Mouse (Mus musculus) ovary, postnatal 14 days (tissue): ENCODE results near the gene Sf3a2.

Experiments
- DNase-seq: peaks from one replicate; pipeline ENCODE4 v3.0.0; 2022; ENCODE audit warnings: low spot score

Gene Sf3a2

GRCm38 (mm10) chr10:80775731-80776130 lies 22.3 kb upstream of the Sf3a2 start:
- DNase-seq: no peak

DNA sequence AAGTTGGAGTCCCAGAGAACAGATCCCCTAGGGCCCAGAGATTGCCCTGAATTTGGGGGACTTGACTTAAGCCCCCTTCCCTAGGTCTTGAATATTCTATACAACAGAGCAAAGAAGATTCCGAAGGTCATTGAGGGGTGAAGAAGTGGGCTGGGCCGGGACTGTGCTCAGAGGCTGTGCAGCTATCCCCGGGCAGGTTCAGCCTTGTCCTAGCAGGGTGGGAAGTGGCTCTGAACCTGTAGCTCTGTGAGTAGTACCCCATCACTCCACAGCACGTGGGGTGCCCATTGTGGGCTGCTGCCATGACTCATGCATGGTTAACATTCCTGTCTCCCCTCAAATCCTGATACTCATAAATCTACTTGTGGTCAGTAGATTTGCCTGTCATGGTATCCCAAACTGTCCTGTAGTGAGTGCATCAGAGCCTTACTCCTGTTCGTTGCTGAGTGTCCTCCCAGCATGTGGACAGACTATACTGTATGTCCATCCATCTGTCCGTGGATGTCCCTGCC lies 21.6 kb upstream of the Sf3a2 start:
- no peak for DNase-seq

- no peak for DNase-seq
Measured at GRCm38 (mm10) chr10:80777123-80777522, 20.9 kb upstream of the Sf3a2 start.

GRCm38 (mm10) chr10:80779565-80779964 lies 18.4 kb upstream of the Sf3a2 start:
- no peak for DNase-seq

DNA sequence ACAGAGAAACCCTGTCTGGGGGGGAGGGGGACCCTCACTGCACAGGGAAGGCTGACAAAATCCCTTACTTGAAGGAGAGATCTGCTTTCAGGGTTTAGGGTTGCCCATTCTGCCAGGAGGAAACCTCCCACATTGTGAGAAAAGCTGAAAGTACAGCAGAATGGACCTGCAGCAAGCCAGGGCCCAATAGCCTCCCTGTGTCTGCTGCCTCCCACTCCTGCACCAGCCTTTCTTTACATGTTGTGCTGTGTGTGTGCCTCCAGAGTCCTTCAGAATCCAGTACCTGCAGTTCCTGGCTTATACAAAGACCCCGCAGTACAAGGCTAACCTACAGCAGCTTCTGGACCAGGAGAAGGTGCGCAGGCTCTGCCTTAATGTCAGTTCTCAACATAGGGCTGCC lies 13.7 kb upstream of the Sf3a2 start:
- no peak for DNase-seq

GRCm38 (mm10) chr10:80784871-80785270 lies 13.1 kb upstream of the Sf3a2 start:
- no peak for DNase-seq

DNA sequence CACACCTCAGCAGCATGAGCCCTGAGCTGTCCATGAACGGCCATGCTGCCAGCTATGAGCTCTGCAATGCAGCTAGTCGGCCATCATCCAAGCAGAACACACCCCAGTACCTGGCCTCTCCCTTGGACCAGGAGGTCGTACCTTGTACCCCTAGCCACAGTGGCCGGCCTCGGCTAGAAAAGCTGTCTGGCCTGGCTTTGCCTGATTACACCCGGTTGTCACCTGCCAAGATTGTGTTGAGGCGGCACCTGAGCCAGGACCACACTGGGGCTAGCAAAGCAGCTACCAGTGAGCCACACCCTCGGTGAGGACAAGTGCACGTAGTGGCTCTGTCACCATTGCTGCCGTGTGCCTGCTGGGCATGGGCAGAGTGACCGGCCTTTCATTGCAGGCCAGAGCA lies 12.0 kb upstream of the Sf3a2 start:
- DNase-seq: no peak

- DNase-seq: no peak
Measured at GRCm38 (mm10) chr10:80787517-80787916, 10.5 kb upstream of the Sf3a2 start.

DNA sequence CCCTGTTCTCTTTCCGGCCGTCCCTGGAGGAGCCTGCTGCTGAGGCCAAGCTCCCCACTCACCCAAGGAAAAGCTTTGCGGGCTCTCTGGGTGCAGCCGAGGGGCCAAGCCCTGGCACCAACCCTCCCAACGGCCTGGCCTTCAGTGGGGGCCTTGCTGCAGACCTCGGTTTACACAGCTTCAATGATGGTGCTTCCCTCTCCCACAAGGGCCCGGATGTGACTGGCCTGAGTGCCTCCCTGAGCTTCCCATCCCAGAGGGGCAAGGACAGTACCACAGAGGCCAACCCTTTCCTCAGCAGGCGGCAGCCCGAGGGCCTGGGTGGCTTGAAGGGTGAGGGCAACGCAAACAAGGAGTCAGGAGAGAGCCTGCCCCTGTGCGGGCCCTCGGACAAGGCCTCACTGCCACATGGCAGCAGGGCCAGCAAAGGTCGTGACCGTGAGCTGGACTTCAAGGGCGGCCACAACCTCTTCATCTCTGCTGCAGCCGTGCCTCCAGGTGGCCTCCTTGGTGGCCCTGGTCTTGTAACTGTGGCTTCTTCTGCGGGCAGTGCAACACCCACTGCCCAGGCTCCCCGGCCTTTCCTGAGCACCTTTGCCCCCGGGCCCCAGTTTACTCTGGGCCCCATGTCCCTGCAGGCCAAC lies 7.1 kb upstream of the Sf3a2 start:
- DNase-seq: no peak

DNA sequence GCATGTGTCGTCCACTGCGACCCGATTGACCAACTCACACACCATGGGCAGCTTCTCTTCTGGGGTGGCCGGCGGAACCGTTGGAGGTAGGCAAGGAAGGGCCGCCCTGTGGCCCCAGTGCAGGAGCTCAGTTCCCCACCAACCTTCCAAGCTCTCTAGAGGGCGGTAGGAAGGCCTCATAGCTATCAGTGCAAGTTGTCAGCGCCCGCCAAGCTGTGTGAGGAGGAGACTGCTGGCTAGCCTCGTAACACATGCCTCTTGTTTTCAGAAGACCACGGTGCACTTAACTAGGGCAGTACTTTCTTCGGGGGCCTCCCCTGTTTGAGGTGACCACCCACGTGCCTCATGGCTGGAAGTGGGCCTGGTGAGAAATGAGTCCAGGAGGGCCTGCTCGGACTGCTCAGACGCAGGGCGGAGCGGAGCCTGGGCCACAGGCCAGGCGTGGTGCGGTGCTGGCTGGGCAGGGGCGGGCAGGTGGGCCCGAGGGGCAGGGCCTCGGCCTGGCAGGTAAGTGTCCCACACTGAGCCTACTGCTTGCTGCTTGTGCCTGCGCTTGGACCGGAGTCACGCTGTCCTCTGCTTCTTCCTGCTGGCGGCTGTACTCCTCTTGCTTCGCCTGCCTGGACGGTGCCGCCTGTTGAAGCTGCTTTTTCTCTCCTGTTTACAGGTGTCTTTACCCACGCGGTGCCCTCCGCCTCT lies 6.4 kb upstream of the Sf3a2 start:
- DNase-seq: no peak

DNA sequence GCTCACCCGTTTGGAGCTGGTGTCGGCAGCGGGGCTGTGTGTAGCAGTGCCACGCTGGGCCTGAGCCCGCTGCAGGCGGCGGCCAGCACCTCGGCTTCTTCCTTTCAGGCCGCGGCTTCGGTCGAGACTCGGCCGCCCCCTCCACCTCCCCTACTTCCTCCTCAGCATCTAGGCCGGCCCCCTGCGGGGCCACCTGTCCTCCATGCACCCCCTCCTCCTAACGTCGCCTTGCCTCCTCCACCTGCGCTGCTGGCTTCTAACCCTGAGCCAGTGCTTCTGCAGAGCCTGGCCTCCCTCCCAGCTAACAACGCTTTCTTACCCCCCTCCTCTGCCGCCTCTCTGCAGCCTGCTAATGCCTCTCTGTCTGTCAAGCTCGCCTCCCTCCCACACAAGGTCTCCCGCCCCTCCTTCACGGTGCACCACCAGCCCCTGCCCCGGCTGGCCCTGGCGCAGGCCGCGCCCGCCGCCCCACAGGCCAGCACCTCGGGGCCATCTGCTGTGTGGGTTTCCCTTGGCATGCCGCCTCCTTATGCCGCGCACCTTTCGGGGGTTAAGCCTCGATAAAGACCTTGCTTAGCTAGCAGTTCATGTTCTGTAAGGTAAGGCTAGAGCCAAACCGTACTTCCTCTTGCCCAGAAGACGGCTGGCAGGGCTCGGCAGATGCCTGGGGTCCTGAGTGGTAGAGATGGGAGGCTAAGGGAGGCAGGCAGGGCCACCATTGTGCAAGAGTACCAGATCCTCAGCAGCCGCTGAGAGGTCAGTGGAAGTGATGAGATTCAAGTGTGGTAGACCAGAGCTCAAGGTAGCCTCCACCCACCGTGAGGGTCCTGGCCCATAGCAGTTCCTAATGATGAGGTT lies 5.6 kb upstream of the Sf3a2 start:
- no peak for DNase-seq

GRCm38 (mm10) chr10:80793033-80793784 lies 4.8 kb upstream of the Sf3a2 start:
- no peak for DNase-seq

DNA sequence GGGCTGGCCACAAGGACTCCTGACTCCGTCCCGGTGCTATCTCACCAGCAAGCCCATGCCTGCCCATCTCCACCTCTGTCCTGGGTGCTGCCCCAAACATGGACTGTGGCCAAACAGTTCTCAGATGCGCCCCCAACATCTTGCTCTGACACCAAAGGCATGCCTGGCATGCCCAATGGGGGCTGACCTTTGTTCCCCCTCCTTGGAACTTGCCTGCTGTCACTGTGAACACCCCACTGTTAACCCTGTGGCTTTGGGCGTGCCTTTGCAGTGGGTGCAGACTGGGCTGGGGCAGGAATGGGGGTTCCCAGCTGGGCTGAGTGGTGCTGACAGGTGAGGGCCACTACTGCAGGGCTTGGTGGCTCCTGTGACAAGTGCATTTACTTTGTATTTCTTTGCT lies 4.2 kb upstream of the Sf3a2 start:
- DNase-seq: no peak

DNA sequence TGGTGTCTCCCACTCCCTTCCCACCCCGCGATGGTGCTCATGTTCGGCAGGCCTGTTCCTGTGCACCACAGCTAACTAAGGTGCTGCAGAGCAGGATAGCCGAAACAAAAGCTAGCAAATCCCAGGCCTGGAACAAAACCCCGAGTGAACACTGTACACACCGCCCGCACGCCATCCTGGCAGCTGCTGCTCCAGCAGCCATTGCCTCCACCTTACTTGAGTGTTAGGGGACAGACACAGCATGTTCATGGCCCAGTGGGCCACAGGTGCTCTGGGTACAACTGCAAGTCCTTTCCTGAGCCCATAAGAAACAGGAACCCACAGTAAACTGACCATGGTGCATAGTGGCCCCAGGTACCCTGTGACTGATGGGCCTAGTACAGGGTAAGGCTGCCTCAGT lies 3.2 kb upstream of the Sf3a2 start:
- no peak for DNase-seq

GRCm38 (mm10) chr10:80796307-80796848 lies 1.6 kb upstream of the Sf3a2 start:
- DNase-seq: no peak

GRCm38 (mm10) chr10:80797186-80798149 lies 530 bp upstream of the Sf3a2 start:
- DNase-seq: no peak

DNA sequence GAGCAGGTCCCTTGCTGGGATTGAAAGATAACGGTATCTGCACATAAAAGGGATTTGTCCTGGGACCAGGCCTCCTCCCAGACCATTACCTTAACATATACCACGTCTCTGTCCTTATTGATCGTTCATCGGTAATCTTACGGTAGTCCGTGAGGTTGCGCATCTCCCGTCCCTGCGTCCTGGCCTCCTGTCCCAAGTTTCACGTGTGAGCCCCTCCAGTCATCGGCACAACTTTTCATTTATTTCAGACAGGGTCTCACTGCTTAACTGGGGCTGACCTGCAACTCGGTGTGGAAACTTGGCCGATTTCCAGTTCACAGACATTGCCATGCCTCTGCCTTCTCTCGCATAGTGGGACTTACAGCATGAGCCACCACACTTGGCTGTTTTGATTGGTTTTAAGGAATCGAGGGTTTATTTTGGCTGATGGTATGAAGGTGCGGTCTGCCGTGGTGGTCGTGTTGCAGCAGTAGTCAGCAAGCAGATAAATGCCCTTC lies 1.1 kb downstream of the Sf3a2 start:
- DNase-seq: no peak

DNA sequence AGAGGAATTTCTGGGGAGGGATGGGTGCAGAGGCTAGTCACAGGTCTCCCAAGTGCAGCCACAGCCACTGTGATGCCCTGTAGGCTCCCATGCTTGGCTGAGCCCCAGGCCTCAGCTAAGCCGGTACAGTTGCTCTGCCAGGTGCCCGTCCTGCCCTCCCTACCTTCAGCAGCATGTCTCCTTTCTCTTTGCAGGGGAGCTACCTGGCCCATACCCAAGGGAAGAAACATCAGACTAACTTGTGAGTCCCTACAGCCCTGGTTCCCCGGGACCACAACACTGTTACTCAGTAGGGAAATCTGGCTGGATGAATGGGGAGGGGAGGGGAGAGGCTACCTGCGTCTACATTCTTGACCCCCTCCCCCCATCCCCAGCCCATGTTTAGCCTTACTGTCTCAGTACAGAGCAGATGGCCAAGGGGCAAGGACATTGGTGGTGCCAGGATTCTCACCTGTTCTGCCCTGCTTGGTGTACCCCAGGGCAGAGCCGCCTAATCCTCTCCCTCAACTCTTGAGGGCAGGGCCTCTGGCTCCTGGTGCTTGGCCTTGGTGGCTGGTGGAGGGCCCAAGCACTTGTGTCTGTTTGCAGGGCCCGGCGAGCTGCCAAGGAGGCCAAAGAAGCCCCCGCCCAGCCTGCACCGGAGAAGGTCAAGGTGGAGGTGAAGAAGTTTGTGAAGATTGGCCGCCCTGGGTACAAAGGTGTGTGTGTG lies 4.4 kb downstream of the Sf3a2 start:
- no peak for DNase-seq

DNA sequence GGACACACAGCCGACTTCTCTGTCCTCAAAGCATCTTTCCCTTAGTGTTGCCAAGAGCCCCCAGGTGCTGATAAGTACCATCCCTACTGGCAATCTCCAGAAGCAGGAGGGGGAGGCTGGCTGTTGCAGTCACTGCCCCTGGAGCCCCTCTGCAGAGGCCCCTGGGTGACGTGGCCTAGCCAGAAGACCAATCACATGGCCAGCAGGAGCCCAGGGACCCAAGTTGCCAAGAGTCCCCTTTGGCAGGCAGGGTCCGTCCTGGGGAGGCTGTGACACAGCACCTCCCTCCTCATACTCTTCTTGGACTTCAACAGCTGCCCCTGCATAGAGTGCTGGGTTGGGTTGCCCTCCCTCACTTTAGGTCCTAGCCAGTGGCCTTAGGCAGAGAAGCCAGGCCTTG lies 5.0 kb downstream of the Sf3a2 start:
- DNase-seq: no peak

DNA sequence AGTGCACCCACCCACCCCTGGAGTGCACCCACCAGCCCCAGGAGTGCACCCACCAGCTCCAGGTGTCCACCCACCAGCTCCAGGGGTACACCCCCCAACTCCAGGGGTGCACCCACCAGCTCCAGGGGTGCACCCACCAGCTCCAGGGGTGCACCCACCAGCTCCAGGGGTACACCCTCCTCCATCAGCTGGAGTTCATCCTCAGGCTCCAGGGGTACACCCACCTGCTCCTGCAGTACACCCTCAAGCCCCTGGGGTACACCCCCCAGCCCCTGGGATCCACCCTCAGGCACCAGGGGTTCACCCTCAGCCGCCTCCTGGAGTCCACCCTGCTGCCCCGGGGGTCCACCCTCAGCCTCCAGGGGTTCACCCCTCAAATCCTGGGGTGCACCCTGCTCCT lies 6.3 kb downstream of the Sf3a2 start:
- DNase-seq: no peak
